Mouse (Mus musculus) ovary, postnatal 10 days (tissue): Measurements from ENCODE around the gene Klf13.

Source experiments
- DNase-seq: peaks from one replicate; pipeline ENCODE4 v3.0.0; 2022; ENCODE audit warnings: low spot score

Gene Klf13

GRCm38 (mm10) chr7:63925413-63926360 is 13.0 kb downstream of the Klf13 start:
- no peak for DNase-seq

- DNase-seq = no peak
Observed at GRCm38 (mm10) chr7:63924747-63925412, 13.8 kb downstream of the Klf13 start.

- DNase-seq = no peak
Observed at GRCm38 (mm10) chr7:63924151-63924550, 14.6 kb downstream of the Klf13 start.

- DNase-seq = no peak
Observed at GRCm38 (mm10) chr7:63922975-63923374, 15.7 kb downstream of the Klf13 start.

- no peak for DNase-seq
Observed at GRCm38 (mm10) chr7:63922571-63922970, 16.1 kb downstream of the Klf13 start.

- no peak for DNase-seq
Observed at GRCm38 (mm10) chr7:63921909-63922562, 16.7 kb downstream of the Klf13 start.

- no peak for DNase-seq
Observed at GRCm38 (mm10) chr7:63918771-63919768, 19.6 kb downstream of the Klf13 start.

GRCm38 (mm10) chr7:63917693-63918092 is 21.0 kb downstream of the Klf13 start:
- DNase-seq = no peak

- DNase-seq = no peak
Observed at GRCm38 (mm10) chr7:63916268-63916907, 22.3 kb downstream of the Klf13 start, which contains the start of gene E030018B13Rik. E030018B13Rik (plus strand) TSS chr7:63916857.

GRCm38 (mm10) chr7:63914891-63915290 is 23.8 kb downstream of the Klf13 start:
- no peak for DNase-seq

GRCm38 (mm10) chr7:63913724-63914692 is 24.7 kb downstream of the Klf13 start:
- no peak for DNase-seq

- DNase-seq = no peak
Observed at GRCm38 (mm10) chr7:63912924-63913723, 25.6 kb downstream of the Klf13 start.

- no peak for DNase-seq
Observed at GRCm38 (mm10) chr7:63912234-63912810, 26.4 kb downstream of the Klf13 start.

GRCm38 (mm10) chr7:63911383-63912233 is 27.1 kb downstream of the Klf13 start:
- DNase-seq = no peak

- no peak for DNase-seq
Observed at GRCm38 (mm10) chr7:63910912-63911311, 27.8 kb downstream of the Klf13 start.

GRCm38 (mm10) chr7:63910225-63910624 is 28.5 kb downstream of the Klf13 start:
- no peak for DNase-seq

GRCm38 (mm10) chr7:63908496-63909285 is 30.0 kb downstream of the Klf13 start:
- no peak for DNase-seq
